Comparison of ENCODE assay signal across 20 mouse cellular contexts in the genomic region with DNA sequence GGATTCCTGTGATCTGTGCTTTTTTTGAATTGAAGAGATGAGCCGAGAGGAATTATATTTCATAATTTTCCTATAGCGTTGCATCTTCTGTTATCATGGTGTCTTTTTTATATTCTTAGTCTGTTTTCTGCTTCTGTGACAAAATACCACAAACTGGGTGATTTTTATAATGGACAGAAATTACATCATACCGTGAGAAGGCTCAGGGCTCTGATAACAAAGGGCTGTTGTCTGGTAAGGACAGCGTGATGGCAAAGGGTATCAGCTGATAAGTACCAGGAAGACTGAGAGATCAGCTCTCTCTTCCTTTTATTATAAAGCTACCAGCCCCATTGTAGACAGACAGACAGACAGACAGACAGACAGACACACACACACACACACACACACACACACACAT. TPM values are rescaled to one million over a fixed set of nuclear protein-coding genes. Genes with fewer than 3 reads are reported as not detected.
"Had no signal": no experiment of that assay in that cellular context is flagged by ENCODE, and none has a peak within 500 bp of the region (broad histone marks: within the 10 kb centered on the region; RNA-seq: fewer than 3 reads in every experiment).

No protein-coding gene starts in this region.

- H3K4me3 ChIP-seq: neural tube, embryonic 12.5 days; neural tube, embryonic 13.5 days; neural tube, embryonic 15.5 days; stomach, embryonic 15.5 days had no signal

- H3K36me3 ChIP-seq: neural tube, embryonic 12.5 days; neural tube, embryonic 13.5 days; neural tube, embryonic 15.5 days; stomach, embryonic 15.5 days had no signal

- H3K9me3 ChIP-seq: neural tube, embryonic 12.5 days; neural tube, embryonic 13.5 days; neural tube, embryonic 15.5 days; stomach, embryonic 15.5 days had no signal

- DNase-seq: right cerebral cortex, adult 18-20 months; right cerebral cortex, postnatal 14 days; right cerebral cortex, postnatal 25 days; right cerebral cortex, postnatal 4 days; spleen, adult 18-20 months; thymus, adult 2 months; thymus, postnatal 14 days; thymus, postnatal 25 days; thymus, postnatal 36 days; thymus, postnatal 4 days had no signal

- H3K4me2 ChIP-seq: neural tube, embryonic 12.5 days; neural tube, embryonic 13.5 days; neural tube, embryonic 15.5 days; stomach, embryonic 15.5 days had no signal

- H3K9ac ChIP-seq: neural tube, embryonic 12.5 days; neural tube, embryonic 13.5 days; neural tube, embryonic 15.5 days; stomach, embryonic 15.5 days had no signal

- H3K27me3 ChIP-seq: neural tube, embryonic 13.5 days; neural tube, embryonic 15.5 days; stomach, embryonic 15.5 days had no signal

- H3K27ac ChIP-seq: neural tube, embryonic 12.5 days; neural tube, embryonic 13.5 days; stomach, embryonic 15.5 days; stomach, postnatal 0 days had no signal

RNA-seq across cellular contexts. Expression of a gene that starts 54.8 kb away (rescaled TPM):
- total RNA-seq: neutrophil, adult 5-6 weeks had no signal
- polyA plus RNA-seq: small intestine, adult 2 months; spleen, adult 2 months; stomach, embryonic 14.5 days; stomach, postnatal 0 days; thymus, adult 2 months; urinary bladder, adult 2 months had no signal
